Mouse (Mus musculus): ENCODE results near the gene Krba1.
A peak's percentile ranks its signal among the peaks of the same experiment; 100 is the strongest.

The Krba1 gene

DNA sequence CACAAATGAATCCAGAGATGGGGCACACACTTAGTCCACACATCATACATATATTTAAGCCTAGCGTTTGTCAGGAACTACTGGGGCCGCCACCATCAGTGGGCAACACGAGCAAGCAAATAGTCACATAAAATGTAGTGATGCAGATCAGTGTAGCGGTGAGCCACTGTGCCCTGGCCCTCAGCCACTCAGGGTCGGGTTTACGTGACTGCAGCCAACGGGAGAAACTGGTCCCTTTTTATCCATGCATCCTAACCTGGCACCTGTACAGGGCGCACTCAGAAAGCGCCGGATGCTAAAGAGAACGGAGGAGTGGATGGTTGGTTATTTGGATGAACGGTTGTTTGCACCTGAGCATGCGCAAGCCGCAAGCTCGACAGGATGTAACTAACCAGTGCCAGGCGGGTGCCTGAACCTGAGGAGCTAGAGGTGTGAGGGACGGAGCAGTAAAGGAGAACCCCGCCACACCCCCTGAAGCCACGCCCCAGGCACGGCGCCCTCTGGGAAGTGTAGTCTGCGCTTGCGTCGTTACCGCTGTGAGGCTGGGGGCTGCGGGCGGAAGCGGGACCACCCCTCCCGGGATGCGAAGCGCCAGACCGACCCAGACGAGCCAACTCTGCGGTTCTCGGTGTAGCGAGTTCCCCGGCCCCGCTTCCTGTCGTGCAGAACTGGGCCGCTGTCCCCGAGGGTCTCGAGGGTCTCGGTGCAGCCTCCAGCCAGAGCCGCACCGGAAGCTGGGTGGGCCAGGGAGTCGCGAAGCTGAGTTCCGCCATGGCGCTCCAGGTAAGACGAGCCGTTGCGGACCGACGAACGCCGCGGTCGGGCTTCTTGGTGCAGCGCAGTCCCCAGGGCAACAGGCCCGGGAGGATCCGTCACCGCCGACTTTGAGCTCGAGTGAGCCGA is at the start of gene Krba1:
Gene Krba1 (plus strand): TSS at position 482 of the 903 bp plus-strand sequence.
- DNase-seq (ENCODE audit: low spot score in 2 of 2): peak; percentile 79 to 84

DNA sequence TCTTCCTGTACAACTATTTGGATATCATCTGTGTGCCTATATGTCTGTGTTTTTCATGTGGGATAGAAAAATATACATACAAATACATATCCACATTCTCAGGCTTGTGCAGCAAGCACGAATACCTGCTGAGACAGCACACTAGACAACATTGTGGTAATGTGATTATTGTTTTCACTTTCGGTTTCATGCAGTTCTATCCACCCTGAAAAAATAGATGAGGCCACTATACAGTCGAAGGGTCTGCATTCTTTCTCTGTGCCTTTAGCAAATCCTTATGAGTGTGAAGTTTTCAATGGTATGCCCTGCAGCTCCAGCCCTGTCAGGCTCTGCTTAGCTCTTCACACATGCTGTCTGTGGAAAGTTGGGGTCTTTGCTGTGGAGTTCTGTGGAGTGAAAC is 36.5 kb upstream of the Krba1 start:
- DNase-seq (ENCODE audit: low spot score in 2 of 2): no peak

DNA sequence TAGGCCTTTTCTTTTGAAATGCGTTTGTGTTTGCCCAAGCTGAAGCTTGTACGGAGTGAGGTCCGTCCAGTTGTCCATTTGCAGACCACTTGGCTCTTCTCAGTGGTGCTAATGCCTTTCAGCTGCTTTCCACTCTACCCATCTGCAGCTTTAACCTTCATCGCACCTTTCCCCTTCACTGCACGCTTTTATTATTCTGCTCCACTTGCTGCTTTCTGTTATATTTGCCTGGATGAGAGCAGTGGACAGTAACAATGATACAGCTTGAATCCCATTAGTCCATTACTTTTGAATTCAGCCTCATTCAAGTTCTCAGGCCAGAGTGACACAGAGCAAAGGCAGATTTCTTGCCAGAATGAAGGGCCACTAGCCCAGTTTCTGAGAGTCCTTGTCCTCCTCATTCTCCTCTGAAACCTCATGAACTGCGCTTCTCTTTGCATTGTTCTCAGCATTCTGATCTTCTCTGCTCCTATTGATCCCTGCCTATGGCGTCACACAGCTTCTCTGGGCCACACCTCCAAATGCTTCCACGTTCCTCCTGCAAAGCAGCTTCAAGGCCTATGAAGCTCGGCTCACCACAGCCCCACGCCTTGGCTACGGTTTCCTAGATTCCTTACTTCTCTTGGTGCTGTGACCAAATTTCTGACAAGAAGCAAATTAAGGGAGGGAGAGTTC is 28.9 kb upstream of the Krba1 start:
- DNase-seq (ENCODE audit: low spot score in 2 of 2): no peak

DNA sequence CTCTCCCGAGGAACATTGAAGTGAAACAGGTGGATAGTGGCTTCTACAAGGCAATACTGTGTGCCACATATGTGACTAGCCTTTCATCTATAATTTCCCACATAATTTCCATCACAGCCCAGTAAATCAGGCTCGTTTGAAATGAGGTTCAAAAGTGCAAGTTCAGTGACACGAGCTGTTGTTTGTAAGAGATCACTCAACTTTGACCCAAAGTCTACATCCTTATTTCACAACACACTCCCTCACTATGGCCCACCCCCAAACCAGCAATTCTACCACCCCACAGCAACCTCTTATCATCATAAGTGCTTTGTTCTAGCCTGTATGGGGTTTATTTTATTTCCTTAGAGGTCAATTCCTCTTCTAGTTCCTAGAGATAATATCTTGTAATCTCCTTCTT is 7.2 kb upstream of the Krba1 start:
- DNase-seq (ENCODE audit: low spot score in 2 of 2): no peak

DNA sequence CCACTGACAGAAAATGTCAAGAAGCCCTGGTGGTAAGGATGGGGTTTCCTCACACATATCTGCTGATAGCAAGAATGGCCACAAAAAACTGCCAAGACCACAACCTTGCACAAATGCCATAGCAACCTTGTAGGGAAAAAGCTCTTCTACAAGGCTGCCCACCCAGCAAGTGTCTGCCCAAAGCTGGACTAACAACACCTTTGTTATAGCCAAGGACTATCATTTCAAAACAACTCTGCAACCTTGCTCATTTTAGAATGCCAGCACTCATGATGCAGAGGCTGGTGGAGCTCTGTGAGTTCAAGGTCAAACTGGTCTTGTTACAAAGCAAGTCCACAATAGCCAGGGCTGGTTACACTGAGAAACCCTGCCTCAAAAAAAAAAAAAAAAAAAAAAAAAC is 1.6 kb upstream of the Krba1 start:
- DNase-seq (ENCODE audit: low spot score in 2 of 2): no peak

DNA sequence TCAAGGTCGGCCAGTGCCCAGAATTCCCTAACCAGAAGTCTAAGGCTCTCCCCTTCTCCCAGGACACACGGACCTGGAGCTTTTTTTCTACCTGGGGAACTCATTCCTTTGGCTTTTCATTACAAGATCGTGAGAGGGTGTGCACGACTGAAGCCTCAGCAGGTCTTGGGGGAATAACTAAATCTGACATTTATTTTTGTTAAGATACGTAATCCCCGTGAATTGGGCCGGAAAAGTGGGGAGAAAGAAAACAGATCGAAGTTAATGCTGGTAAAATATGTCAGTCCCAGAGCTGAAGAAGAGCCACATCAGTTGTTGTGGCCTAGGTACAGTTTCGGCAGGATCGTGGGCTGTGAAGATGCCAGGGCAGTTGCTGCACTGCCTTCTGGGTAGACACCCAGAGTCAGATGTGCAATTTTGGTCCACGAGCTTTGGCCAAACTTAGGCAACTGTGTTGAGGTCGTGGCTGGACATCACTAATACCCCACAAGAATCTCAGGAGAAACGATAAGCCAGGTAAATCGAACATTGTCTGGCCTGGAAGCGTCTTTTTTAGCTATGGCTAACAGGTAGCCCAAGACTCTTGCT is 716 bp downstream of the Krba1 start:
- no peak for DNase-seq (ENCODE audit: low spot score in 2 of 2)

DNA sequence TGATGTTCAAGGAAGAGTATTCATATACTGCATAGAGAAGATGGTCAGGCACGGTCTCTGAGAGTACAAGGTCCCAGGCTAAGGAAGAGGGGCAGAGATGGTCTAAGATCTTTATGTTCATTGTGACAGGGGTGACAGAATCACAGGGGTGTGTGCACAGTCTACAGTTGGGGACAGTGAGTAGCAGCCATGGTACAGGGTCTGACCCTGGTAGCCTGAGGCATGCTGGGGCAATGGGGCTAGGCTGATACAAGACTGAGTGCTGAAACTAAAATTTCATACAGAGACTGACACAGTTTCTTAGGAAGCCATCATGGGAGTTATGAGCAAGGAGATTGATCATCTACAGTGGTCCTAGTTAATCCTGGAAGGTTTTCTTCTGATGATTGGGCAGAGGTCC is 1.3 kb downstream of the Krba1 start:
- no peak for DNase-seq (ENCODE audit: low spot score in 2 of 2)

DNA sequence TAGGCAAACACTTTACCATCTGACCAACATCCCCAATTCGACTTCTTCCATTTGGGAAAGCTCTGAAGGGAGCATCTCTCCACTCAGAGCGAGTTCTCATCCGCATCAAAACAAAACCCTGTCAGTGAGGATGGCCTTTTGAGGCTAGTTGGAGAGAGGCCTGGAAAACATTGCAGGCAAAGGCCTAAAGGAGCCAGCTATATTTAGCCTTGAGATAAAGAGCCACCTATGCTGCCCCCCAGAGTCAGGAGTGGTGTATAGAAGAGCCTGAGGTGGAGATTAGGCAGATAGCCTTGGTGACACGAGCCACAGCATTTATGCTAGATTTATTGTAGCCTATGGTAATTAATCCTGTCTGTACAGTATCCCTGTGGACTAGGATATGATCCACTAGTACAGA is 1.9 kb downstream of the Krba1 start:
- DNase-seq (ENCODE audit: low spot score in 2 of 2): no peak

DNA sequence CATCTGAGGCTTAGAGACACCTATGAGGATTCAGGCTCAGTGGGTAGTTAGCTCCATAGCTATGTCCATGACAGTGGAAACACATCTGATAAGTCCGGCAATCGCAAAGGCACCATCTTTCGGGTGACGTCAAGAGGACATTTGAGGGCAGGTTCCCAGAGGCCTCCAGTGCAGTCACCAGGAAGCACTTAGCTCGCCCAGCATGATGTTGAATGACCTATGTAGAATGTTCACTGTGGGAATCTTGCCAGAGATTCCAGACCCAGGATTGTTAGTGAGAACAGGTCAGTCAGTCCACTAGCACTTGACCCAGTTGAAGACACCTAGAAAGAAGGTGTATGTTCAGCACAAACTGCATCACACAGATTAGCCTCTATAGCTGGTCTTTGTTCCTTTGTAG is 4.5 kb downstream of the Krba1 start:
- DNase-seq (ENCODE audit: low spot score in 2 of 2): no peak

DNA sequence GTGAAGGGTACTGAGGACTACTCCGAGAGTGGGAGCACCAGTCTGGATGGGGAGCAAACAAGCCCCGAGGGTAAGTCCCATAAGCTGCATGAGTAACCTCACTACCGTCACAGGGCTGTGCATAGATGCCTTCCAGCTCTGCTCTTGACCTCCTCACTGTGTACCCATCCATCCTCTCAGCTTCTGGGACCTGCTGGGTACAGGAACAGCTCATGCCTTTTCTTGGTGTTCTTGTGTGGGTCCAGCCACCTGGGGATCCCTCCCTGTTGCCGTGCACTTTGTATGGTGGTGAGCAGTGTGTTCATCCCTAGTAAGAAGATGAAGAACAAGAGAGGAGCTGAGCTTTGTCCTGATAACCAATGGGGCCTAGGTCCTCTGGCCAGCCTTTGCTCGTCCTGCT is 8.7 kb downstream of the Krba1 start:
- DNase-seq (ENCODE audit: low spot score in 2 of 2): no peak

DNA sequence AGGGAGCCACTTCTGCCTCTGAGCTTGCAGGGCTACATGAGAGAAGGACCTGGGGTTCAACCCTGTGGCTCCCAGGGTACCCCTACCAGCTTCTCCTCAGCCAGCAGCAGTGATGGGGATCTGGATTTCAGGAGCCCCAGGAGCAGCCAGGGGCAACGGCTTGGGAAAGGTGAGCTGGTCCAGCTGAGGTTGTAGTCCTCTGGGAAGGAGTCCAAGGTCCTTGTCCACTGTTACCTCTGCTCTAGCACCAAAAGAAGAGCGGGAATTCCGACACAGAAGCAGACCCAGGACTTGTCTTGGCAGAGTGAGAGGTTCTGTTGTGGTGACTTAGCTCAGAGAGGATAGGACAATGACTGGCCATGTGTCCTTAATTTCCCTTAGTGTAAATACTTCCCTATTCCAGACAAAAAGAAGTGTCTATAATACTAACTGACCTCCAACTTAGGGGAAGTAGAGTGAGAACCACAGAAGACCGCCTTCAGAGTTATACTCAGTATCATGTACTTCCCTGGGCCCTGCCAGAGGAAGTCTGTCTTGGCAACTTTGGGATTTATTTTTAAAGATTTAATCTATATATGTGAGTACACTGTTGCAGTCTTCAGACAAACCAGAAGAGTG is 14.4 kb downstream of the Krba1 start:
- no peak for DNase-seq (ENCODE audit: low spot score in 2 of 2)

DNA sequence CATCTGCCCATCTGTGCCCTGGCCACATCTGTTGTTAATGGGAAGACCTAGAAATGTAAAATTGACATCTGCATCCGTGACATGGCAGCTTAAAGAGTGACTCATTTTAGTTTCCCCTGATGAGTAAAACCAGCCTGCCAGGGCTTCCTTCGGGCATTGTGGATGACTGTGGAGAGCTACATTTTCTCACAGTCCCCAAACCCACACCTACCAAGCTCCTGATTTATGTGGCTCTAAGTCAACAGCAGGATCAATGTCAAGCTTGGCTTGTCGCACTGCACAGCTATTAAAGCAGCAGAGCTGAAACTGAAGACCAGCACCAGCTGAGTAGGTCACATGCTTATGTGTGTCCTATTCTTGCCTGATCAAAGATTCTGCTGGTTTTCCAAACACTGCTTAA is 15.2 kb downstream of the Krba1 start:
- no peak for DNase-seq (ENCODE audit: low spot score in 2 of 2)

DNA sequence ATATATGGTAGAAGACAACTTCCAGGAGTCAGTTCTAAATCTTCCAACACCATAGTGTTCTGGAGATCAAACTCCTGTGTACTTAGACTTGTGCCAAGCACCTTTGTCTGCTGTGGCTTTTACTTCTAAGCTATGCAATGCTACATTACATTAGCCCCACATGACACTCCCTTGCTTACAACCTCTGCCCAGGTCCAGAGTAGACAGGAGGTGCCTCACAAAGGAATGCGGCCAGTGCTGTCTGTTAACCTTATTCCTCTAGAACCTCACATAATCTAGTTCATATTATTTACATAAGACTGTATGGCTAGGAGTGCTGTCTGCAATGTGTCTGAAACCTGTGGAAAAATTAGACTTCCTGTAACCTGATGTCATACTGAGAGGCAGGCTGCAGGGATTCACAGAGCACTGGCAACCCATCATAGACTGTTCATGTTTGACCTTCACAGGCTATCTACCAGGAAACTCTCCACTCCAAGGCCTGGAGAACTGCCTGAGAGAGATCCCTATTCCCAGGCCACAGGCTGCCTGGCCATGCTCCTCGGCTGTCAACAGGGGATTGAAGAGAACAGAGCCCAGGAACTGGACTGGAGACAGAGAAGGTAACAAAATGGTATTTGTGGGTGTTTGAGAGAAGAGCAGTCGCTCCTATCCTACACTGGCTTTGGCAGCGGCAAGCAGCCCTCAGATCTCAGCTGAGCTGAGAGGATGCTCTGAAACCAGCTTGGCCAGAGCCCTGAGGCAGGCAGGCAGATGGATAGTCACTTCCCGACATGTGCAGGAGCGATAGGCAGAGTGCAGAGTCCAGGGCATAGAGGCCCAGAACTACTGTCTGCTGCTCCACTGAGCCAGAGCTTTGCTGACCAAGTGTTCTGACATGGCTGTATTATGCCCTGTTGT is 16.1 kb downstream of the Krba1 start:
- no peak for DNase-seq (ENCODE audit: low spot score in 2 of 2)

DNA sequence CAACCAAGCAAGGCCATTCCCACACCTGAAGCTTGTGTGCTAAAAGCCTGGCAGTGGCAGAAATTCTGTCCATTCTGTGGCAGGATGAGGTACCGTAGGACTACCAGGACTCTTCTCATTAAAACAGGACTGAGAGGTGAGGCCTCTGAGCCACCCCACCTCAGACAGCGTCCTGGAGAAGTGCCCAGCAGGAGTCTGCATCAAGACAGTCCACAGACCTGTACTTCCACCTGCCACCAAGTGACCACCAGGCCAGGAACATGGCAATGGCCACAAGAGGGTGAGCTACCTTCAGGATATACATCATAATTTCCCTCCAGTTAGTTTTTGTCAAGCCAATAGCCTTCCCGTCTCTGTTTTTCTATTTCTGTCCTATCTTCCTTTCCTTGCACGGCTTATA is 16.8 kb downstream of the Krba1 start:
- no peak for DNase-seq (ENCODE audit: low spot score in 2 of 2)

DNA sequence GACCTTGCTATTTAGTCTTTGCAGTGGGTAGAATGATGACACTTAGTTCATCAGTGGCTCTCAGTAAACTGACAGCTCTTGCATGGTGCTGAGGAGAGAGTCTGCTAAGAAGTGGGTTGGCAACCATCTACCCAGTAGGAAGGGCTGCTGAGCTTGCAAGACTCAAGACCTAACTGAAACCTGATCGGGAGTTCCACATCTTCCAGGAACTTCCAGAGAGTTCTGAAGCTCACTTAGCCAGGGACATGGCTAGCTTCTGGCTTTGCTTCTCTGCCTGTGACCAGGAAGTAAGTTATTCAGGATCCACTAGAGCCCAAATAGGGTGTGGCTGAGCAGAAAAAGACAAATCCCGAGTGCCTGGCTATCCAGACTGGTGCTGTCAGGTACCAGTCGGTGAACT is 17.3 kb downstream of the Krba1 start:
- DNase-seq (ENCODE audit: low spot score in 2 of 2): no peak

DNA sequence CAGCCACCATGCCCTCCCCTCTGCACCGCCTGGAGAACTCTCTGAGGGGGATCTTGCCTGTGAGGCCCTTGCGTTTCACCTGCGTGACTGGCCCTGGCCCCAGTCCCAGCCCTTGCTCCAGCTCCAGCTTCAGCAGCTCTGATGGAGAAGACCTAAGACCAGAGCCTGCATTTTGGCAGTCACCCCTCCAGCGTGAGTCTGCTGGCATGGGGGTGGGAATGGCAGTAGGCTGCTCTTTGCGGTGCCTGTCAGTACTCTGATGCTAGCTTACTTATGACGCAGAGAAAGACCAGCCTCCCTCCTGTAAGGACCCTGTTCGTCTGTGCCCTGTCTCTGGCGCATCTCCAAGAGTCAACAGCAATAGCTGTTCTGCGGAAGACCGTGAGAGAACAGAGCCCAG is 17.7 kb downstream of the Krba1 start:
- DNase-seq (ENCODE audit: low spot score in 2 of 2): no peak

DNA sequence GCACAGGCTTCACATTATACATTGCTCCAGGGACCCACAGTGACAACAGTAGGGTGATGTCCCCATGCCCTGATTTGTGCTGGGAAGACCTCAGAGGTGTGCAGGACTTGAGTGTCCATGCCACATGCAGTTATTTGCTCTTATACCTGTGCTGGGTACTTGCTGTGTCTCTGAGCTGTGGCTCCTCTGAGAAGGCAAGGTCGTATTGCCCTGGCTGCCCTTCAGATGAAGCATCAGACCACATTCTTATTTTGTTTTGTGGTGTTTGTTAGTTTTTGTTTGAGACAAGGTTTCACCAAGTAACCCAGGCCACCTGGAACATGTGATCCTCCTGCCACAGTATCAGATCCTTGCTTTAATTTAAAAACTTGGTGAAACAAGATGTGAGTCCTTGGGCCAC is 19.5 kb downstream of the Krba1 start:
- no peak for DNase-seq (ENCODE audit: low spot score in 2 of 2)

DNA sequence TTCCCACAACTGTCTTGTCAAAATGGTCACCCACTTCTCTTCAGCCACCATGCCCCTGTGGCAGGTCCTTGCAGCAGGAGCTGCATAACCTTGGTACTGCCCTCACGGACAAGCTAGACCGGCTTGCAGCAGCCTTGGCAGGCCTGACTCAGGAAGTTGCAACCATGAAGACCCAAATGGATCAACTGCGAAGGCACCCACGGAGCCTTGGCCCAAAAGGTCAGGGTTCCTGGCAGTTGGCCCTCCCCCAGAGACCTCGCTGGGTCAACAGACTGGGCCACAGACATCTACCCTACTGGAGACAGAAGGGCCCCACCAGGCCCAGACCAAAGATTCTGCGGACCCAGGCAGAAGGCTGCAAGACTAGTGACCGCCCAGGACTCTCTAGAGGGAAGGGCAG is 20.2 kb downstream of the Krba1 start:
- no peak for DNase-seq (ENCODE audit: low spot score in 2 of 2)

DNA sequence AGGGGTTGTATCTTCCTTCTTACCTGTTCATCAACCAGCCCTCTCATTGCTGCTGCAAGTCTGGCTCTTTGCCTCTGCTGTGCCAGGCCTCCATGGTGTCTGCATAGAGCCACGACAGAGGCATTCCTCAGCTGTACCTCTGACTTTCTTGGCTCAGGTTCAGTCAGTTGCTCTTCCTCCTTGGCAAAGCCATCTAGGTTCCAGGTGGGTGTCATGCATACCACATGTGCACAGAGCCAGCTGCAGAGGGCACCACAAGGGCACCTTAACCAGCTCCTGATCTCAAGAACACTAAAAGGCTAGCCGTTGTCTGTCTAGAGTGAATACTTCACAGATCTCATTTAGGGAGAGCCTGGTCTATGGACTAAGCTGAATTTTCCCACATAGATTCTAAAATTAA is 21.1 kb downstream of the Krba1 start:
- no peak for DNase-seq (ENCODE audit: low spot score in 2 of 2)

DNA sequence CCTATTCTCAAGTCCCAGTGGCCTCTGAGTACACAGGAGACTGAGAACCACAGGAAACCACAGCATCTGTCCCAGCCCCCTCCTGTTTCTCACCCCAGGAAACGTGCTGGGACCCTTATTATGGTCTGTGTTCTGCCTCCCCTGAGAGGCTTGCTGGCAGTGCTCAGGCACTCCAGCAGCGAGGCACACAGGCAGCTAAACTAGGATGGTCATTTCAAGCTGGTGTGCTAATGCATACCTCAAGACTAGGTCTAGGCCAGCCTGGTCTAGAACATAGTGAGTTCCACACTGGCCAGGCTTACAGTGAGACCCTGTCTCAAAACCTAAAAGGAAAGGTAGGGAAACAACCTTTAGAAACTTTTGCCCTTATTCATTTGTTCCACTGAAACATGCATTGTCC is 25.3 kb downstream of the Krba1 start:
- no peak for DNase-seq (ENCODE audit: low spot score in 2 of 2)

DNA sequence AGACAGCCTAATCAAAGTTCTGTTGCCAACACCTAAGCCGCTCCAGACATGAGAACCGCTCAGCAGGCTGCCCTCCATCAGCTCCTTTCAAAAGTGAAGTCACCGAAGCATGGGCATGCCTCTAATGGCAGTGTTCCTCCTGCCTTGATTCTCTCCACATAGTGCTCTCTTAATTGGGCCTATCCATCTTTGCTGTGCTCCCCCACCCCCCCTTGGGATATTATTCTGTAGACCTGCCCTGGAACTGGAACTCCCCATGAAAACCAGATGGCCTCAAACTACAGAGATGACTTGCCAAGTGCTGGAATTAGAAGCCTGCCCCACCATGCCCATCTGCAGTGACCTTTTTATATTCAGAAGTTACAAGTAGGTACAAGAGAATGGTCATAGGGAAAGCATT is 27.9 kb downstream of the Krba1 start:
- DNase-seq (ENCODE audit: low spot score in 2 of 2): no peak

DNA sequence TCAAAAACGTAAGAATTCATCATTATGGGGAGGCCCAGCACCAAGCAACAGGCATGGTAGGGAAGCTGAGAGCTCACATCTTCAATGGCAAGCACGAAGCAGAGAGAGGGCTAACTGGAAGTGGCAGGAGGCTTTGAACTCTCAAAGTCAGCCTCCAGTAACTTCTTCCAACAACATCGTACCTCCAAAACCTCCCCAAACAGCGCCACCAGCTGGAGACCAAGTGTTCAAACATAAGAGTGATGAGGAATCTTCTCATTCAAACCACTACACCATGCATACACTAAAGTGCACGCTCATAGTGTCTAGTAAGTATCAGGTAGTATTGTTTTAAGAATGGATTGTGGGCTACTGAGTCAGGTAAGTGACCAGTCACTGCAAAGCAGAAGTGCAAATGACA is 28.7 kb downstream of the Krba1 start:
- no peak for DNase-seq (ENCODE audit: low spot score in 2 of 2)
